Mouse (Mus musculus): ENCODE results near the gene Ank. TPM values are rescaled to one million over a fixed set of nuclear protein-coding genes. Genes with fewer than 3 reads are reported as not detected.

The Ank gene
- polyA plus RNA-seq, 1 experiment from 2014 or later, result 5.4 TPM

DNA sequence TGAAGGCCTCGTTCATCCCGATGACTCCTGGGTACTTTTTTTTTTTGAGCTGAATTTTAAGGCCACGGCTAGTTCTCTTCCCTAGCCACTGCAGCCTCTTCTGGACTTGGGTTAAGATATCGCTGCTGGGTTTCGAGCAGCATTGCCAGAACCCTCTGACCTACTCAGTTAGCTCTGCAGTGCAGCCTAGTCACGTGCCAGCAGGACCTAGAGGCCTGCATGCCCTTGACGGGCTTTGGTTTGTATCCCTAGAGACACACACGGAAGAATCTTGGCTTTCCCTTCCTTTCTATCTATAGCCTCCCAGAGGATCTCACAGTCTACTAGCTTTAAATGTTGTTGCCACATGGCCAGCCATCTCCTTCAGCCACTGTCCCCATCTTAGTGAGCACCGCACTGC, 73.3 kb downstream of the Ank start:
- no peak overlapping the region for H3K9ac ChIP-seq (replicated peaks)
- H3K27ac ChIP-seq, result no peak overlapping the region
- no peaks in the 10 kb centered on the region for H3K36me3 ChIP-seq
- H3K4me1 ChIP-seq (replicated peaks), result no peaks in the 10 kb centered on the region
- H3K4me3 ChIP-seq (replicated peaks), result no peak overlapping the region
- no peaks in the 10 kb centered on the region for H3K27me3 ChIP-seq
- H3K4me2 ChIP-seq, result no peak overlapping the region
- WGBS, result 91% methylated on average over 9 of the region's 9 CpGs
- no peak for ATAC-seq (ENCODE audit: insufficient number of reproducible peaks, insufficient read depth, low FRiP score, low TSS enrichment, low read depth)
- H3K9me3 ChIP-seq, result no peaks in the 10 kb centered on the region

DNA sequence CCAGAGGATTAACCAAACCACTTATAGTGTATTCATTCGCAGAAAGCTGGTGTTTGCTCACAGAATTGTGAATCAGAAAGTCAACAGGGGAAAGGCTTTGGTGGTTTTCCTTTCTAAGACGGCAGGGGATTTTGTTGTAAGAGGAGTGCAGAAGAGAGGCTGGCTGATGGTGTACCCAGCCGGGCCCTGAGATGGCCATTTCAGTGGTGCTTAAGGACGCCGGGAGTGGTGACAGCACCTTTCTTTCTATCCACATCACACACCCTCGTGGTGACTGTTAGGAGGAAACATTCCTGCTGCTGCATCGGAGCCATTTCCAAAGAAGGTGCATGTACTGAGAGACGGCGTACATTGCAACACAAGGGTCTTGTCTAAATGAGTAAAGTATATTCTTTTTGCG, 78.7 kb downstream of the Ank start:
- no peaks in the 10 kb centered on the region for H3K36me3 ChIP-seq
- 87% methylated on average over 10 of the region's 10 CpGs for WGBS
- H3K4me2 ChIP-seq, result no peak overlapping the region
- H3K4me3 ChIP-seq (replicated peaks), result no peak overlapping the region
- ATAC-seq (ENCODE audit: insufficient number of reproducible peaks, insufficient read depth, low FRiP score, low TSS enrichment, low read depth), result no peak
- no peaks in the 10 kb centered on the region for H3K9me3 ChIP-seq
- no peaks in the 10 kb centered on the region for H3K4me1 ChIP-seq (replicated peaks)
- H3K9ac ChIP-seq (replicated peaks), result no peak overlapping the region
- no peaks in the 10 kb centered on the region for H3K27me3 ChIP-seq
- H3K27ac ChIP-seq, result no peak overlapping the region

DNA sequence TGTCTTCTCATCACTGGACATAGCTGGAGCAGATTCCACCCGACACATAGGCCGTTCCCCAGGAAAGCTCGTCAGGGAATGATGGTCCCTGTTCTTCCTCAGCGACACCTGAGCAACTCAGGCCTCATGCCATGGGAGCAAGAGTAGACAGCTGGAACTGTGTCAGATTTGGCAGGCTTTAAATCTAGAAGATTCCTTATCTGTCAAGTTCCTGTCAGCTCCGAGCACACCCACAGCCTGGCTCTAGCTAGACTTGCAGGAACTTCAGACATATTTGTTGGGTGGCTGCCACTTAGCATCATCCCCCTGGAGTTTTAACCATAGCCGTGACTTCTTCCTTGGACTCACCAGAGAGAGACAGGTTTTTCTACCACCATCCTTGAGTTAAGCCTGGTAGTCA, 81.6 kb downstream of the Ank start:
- H3K27me3 ChIP-seq, result no peaks in the 10 kb centered on the region
- no peak overlapping the region for H3K27ac ChIP-seq
- no peaks in the 10 kb centered on the region for H3K36me3 ChIP-seq
- no peak overlapping the region for H3K4me3 ChIP-seq (replicated peaks)
- H3K9ac ChIP-seq (replicated peaks), result no peak overlapping the region
- WGBS, result 77% methylated on average over 6 of the region's 6 CpGs
- ATAC-seq (ENCODE audit: insufficient number of reproducible peaks, insufficient read depth, low FRiP score, low TSS enrichment, low read depth), result no peak
- H3K4me2 ChIP-seq, result no peak overlapping the region
- no peaks in the 10 kb centered on the region for H3K9me3 ChIP-seq
- H3K4me1 ChIP-seq (replicated peaks), result peaks cover 6% of the 10 kb centered on the region; the same call in 1 of the 2 replicates

DNA sequence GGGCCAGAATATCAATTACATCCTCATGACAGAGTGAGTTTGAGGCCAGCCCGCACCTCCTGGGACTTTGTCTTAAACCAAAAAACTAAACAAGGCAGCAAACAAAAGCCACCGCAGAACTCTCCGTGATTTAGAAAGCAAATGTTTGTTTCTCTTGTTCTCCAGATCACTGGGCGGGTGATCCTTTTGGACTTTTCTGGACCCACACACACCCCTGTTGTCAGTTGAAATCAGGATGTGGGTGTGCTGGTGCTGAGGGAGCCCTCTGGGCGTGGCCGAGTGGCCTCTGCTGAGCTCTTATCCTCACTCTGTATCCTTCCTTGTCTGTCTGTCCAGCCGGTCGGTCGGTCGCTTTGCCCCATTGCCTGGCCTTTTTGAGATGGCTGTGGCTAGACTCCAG, 82.6 kb downstream of the Ank start:
- Histone ChIP-seq H3K27ac (no peak overlapping the region), H3K9ac (replicated peaks) (no peak overlapping the region), H3K4me3 (replicated peaks) (no peak overlapping the region), H3K4me1 (replicated peaks) (peaks cover 6% of the 10 kb centered on the region; the same call in 1 of the 2 replicates), H3K36me3 (no peaks in the 10 kb centered on the region), H3K4me2 (no peak overlapping the region), H3K27me3 (no peaks in the 10 kb centered on the region), H3K9me3 (no peaks in the 10 kb centered on the region)
- WGBS, result 87% methylated on average over 10 of the region's 10 CpGs
- no peak for ATAC-seq (ENCODE audit: insufficient number of reproducible peaks, insufficient read depth, low FRiP score, low TSS enrichment, low read depth)

DNA sequence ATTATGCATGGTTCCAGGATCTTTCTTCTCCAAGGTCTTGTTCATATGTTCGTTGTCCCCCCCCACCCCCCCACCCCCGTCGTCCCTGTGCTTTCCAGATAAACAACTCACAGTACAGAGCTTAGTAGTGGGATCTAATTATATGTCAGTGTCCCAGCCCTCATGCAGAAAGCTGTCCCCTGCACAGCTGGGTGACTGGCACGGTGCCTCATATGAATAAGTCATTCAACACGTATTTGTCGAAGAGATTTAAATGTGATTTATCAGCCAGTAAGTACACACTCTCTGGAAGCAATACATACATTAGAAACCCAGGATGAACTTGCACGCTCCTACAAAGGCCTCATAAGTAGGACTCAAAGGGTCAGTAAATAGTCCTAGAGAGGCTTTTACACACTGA, 83.4 kb downstream of the Ank start:
- Histone ChIP-seq H3K9me3 (no peaks in the 10 kb centered on the region), H3K9ac (replicated peaks) (no peak overlapping the region), H3K36me3 (no peaks in the 10 kb centered on the region), H3K4me1 (replicated peaks) (peaks cover 6% of the 10 kb centered on the region; the same call in 1 of the 2 replicates), H3K4me2 (no peak overlapping the region), H3K27me3 (no peaks in the 10 kb centered on the region), H3K4me3 (replicated peaks) (no peak overlapping the region), H3K27ac (no peak overlapping the region)
- 61% methylated on average over 7 of the region's 7 CpGs for WGBS
- ATAC-seq (ENCODE audit: insufficient number of reproducible peaks, insufficient read depth, low FRiP score, low TSS enrichment, low read depth), result no peak

DNA sequence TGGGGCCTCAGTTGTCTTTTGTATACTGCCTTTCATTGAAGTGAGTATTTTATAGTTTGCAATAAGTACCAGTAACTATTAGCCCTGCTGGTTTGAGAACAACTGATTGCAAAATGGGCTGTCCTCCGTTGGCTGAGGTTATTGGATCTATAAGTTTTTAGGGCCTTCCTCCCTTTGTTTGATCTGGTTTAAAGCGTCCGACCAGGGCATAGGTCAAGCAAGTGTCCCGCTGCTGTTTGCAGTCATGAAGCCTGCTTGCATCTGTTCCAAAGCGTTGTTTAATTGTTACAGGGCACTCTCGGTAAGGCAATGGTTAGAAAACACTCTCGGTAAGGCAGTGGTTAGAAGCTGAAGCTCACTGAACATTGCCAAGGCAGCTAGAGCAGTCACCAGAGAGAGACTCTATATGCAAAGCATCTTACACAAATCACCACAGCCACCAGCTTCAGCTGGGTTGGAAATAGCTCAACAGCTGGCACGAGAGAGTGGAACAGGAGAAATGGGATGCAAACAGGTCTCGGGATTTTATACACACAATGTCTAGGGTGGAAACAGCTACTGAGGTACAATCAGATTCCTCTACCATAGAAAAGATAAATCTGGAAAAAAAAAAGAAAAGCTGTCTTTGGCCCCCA, 84.0 kb downstream of the Ank start:
- no peaks in the 10 kb centered on the region for H3K9me3 ChIP-seq
- no peak for ATAC-seq (ENCODE audit: insufficient number of reproducible peaks, insufficient read depth, low FRiP score, low TSS enrichment, low read depth)
- no peak overlapping the region for H3K27ac ChIP-seq
- no peak overlapping the region for H3K9ac ChIP-seq (replicated peaks)
- H3K4me2 ChIP-seq, result no peak overlapping the region
- peaks cover 6% of the 10 kb centered on the region; the same call in 1 of the 2 replicates for H3K4me1 ChIP-seq (replicated peaks)
- H3K36me3 ChIP-seq, result no peaks in the 10 kb centered on the region
- 29% methylated on average over 9 of the region's 9 CpGs for WGBS
- H3K4me3 ChIP-seq (replicated peaks), result no peak overlapping the region
- no peaks in the 10 kb centered on the region for H3K27me3 ChIP-seq

DNA sequence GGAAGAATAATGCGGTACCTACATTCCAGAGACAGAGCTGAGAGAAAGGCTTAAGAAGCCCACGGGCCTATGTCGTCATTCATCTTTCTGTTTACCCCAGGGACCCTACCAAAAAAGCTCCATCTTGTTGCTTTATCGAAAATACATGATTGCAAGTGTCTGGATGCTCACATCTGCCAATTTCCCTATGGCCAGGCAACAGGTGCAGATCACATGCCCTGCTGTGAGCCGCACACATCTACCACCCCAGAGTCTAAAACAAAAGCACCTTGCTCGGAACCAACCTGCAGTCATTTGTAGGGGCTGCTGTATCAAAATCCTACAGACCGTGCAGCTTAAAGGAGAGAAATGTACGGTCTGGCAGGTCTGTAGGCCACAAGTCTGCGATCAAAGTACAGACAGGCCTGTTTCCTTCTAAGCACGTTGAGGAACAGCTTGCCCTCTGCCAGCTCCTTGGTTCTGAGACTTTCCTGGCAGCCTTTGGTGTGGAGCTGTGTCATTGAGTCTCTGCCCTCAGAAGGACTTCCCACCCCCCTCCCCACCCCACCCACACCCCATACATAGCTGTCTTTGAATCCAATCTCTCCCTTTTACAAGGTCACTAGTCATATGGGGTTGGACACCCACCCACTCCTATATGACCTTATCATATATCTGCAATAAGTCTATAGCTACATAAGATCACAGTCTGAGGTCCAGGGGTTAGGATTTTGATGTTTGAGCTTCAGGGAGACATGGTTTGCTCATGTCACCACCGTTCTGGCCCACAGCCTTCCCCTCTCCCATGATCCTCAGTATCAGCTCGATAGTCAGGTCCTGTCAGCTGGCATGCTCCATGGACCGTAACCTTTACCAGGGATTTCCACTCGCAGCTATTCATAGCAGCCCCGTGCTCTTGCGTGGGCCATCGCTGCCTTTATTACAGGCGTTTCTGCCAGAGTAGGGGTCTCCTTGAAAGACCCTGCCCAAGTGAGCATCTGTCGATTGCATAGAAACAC, 84.9 kb downstream of the Ank start:
- no peaks in the 10 kb centered on the region for H3K27me3 ChIP-seq
- no peak for ATAC-seq (ENCODE audit: insufficient number of reproducible peaks, insufficient read depth, low FRiP score, low TSS enrichment, low read depth)
- peaks cover 6% of the 10 kb centered on the region; the same call in 1 of the 2 replicates for H3K4me1 ChIP-seq (replicated peaks)
- 87% methylated on average over 19 of the region's 19 CpGs for WGBS
- H3K4me3 ChIP-seq (replicated peaks), result no peak overlapping the region
- no peak overlapping the region for H3K4me2 ChIP-seq
- no peaks in the 10 kb centered on the region for H3K9me3 ChIP-seq
- H3K27ac ChIP-seq, result no peak overlapping the region
- no peak overlapping the region for H3K9ac ChIP-seq (replicated peaks)
- H3K36me3 ChIP-seq, result no peaks in the 10 kb centered on the region

DNA sequence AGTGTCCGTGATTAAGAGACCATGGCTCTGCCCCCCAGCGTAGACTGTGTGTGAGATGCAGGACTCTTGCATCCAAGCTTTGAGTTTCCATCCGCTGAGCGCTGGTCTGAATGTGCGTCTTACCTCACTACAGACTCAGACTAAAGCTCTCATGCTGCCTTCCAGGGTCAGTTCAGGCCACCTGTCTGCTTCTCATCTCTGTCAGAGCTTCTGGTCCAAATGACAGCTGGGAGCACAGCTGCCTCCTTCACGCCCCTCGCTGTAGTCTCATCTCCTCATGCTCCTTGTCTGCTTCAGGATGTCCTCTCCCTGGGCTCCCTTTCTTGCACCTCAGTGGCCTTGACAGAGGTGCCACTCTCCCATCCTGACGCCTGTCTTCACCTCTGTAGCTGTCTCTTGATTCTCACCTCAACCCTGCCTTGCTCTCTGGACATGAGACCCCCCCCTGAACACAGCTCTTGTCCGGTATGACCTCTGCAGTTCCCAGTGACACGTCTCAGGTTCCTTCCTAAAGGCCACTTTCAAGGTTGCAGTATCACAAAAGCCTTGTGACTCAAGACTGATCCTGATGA, 85.7 kb downstream of the Ank start:
- 79% methylated on average over 10 of the region's 10 CpGs for WGBS
- Histone ChIP-seq H3K4me1 (replicated peaks) (peaks cover 6% of the 10 kb centered on the region; the same call in 1 of the 2 replicates), H3K4me3 (replicated peaks) (no peak overlapping the region), H3K4me2 (no peak overlapping the region), H3K27me3 (no peaks in the 10 kb centered on the region), H3K9ac (replicated peaks) (no peak overlapping the region), H3K9me3 (no peaks in the 10 kb centered on the region), H3K36me3 (no peaks in the 10 kb centered on the region), H3K27ac (no peak overlapping the region)
- ATAC-seq (ENCODE audit: insufficient number of reproducible peaks, insufficient read depth, low FRiP score, low TSS enrichment, low read depth), result no peak

DNA sequence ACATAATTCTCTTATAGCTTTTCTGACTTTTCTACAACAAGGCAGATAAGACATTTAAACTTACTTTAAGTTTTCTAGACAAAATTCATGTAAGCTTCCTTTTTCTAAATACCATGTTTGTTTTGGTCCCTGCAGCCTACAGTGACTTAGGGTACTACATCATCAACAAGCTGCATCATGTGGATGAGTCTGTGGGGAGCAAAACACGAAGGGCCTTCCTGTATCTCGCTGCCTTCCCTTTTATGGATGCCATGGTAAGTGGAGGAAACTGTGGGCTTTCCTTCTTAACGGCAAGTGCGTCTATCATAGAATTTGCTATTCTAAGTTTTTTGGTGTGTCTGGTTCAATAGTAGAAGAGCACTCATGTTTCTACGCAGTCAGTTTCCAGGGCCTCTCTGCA, 87.1 kb downstream of the Ank start:
- H3K36me3 ChIP-seq, result no peaks in the 10 kb centered on the region
- H3K4me1 ChIP-seq (replicated peaks), result peaks cover 10% of the 10 kb centered on the region
- no peak overlapping the region for H3K9ac ChIP-seq (replicated peaks)
- H3K4me2 ChIP-seq, result no peak overlapping the region
- H3K27ac ChIP-seq, result no peak overlapping the region
- H3K4me3 ChIP-seq (replicated peaks), result no peak overlapping the region
- no peak for ATAC-seq (ENCODE audit: insufficient number of reproducible peaks, insufficient read depth, low FRiP score, low TSS enrichment, low read depth)
- WGBS, result 87% methylated on average over 5 of the region's 5 CpGs
- H3K27me3 ChIP-seq, result no peaks in the 10 kb centered on the region
- no peaks in the 10 kb centered on the region for H3K9me3 ChIP-seq

DNA sequence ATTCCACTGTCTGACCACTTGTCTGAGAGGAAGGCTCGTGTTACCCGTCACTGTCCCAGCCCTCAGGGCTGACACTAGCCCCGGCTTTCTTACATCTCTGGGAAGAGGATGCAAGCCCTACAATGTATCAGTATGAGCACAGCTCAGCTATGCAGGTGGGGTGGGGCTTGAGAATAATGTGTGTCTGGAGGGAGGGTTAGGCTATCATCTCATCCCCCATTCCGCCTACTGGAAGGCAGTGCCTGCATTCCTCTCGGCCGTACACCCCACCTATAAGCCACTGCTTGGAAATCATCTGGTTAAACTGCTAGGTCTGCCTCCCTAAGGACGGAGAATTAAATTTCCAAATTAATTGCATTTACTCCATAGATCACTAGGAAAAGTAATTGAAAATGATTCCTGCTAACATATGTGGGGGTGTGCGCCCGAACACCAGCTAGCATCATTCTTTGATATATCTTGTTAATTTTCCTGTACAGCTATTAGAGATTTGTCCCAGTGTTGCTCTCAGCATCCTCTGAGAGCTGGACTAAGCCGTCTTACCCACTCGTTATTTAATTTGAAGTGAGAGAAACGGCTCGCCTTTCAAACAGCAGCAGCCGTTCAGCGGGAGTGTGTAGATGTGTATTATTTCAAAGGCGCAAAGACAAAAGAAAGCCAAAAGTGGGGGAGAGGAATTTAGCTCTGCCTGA, 92.1 kb downstream of the Ank start:
- ATAC-seq (ENCODE audit: insufficient number of reproducible peaks, insufficient read depth, low FRiP score, low TSS enrichment, low read depth), result no peak
- Histone ChIP-seq H3K9me3 (no peaks in the 10 kb centered on the region), H3K9ac (replicated peaks) (no peak overlapping the region), H3K27me3 (no peaks in the 10 kb centered on the region), H3K36me3 (no peaks in the 10 kb centered on the region), H3K27ac (no peak overlapping the region), H3K4me1 (replicated peaks) (peaks cover 13% of the 10 kb centered on the region), H3K4me2 (no peak overlapping the region), H3K4me3 (replicated peaks) (no peak overlapping the region)
- 54% methylated on average over 16 of the region's 16 CpGs for WGBS

DNA sequence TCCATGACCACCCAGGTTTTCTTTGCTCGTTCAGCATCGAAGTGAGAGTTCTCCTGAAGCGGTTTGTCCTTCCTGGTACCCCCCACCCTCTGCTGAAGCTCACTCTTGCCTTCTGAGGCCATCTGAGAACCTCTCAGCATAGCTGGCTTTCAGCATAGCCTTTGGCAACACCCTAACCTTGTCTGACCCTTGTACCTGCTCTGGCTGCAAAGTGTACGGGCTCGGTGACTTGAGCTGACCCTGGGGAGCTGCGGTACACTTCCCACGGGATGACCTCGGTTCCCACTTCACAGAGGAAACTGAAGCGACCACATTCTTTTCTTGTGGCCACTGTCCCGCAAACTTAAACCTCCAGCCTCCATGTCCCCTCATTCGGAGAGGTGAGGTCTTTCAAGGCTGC, 93.8 kb downstream of the Ank start:
- Histone ChIP-seq H3K4me1 (replicated peaks) (peaks cover 13% of the 10 kb centered on the region), H3K4me3 (replicated peaks) (no peak overlapping the region), H3K4me2 (no peak overlapping the region), H3K9me3 (no peaks in the 10 kb centered on the region), H3K27me3 (no peaks in the 10 kb centered on the region), H3K27ac (no peak overlapping the region), H3K36me3 (no peaks in the 10 kb centered on the region), H3K9ac (replicated peaks) (no peak overlapping the region)
- 82% methylated on average over 11 of the region's 11 CpGs for WGBS
- ATAC-seq (ENCODE audit: insufficient number of reproducible peaks, insufficient read depth, low FRiP score, low TSS enrichment, low read depth), result no peak

All from limb, embryonic 12.5 days (tissue).